Mouse (Mus musculus): Measurements from ENCODE around the gene Miga1. TPM values are rescaled to one million over a fixed set of nuclear protein-coding genes. Genes with fewer than 3 reads are reported as not detected.
"Not testable (repeated sequence)": the region's sequence is repeated elsewhere in the genome, so short reads cannot be mapped to it uniquely, and the experiment has no call there.

Miga1 gene
- polyA plus RNA-seq, 1 experiment, result 15.4 TPM

- DNase-seq, result no peak
- Histone ChIP-seq H3K4me1 (replicated peaks; ENCODE audit: control insufficient read depth, insufficient read depth, low read length) (no peaks in the 10 kb centered on the region), H3K4me3 (ENCODE audit: control insufficient read depth, insufficient read depth, low read length) (no peak overlapping the region), H3K27ac (ENCODE audit: control insufficient read depth, insufficient read depth, low read length) (no peak overlapping the region), H3K27me3 (ENCODE audit: control insufficient read depth, insufficient read depth, low read length) (no peaks in the 10 kb centered on the region), H3K36me3 (ENCODE audit: control insufficient read depth, insufficient read depth, low read length) (peaks cover 21% of the 10 kb centered on the region; the same call in 1 of the 2 replicates)
- TF ChIP-seq POLR2A (IDR thresholded peaks at IDR 0.05; ENCODE audit: control insufficient read depth, extremely low read depth, insufficient read depth, low read length, poor library complexity) (no peak), CTCF (IDR thresholded peaks at IDR 0.05; ENCODE audit: borderline replicate concordance, control insufficient read depth, extremely low read depth, insufficient read depth, low read length, poor library complexity) (no peak)
- 95% methylated on average over 15 of the region's 15 CpGs for WGBS
These were observed 7.5 kb downstream of the Miga1 start for GRCm38 (mm10) chr3:152332545-152333300.

- Histone ChIP-seq H3K4me3 (ENCODE audit: control insufficient read depth, insufficient read depth, low read length) (no peak overlapping the region), H3K27me3 (ENCODE audit: control insufficient read depth, insufficient read depth, low read length) (no peaks in the 10 kb centered on the region), H3K36me3 (ENCODE audit: control insufficient read depth, insufficient read depth, low read length) (peaks cover 16% of the 10 kb centered on the region; the same call in 1 of the 2 replicates), H3K4me1 (replicated peaks; ENCODE audit: control insufficient read depth, insufficient read depth, low read length) (no peaks in the 10 kb centered on the region), H3K27ac (ENCODE audit: control insufficient read depth, insufficient read depth, low read length) (no peak overlapping the region)
- TF ChIP-seq POLR2A (IDR thresholded peaks at IDR 0.05; ENCODE audit: control insufficient read depth, extremely low read depth, insufficient read depth, low read length, poor library complexity), result no peak
- TF ChIP-seq CTCF (IDR thresholded peaks at IDR 0.05; ENCODE audit: borderline replicate concordance, control insufficient read depth, extremely low read depth, insufficient read depth, low read length, poor library complexity), result no peak
- DNase-seq, result no peak
- WGBS, result 95% methylated on average over 6 of the region's 6 CpGs
These were observed 8.1 kb downstream of the Miga1 start for GRCm38 (mm10) chr3:152332104-152332503.

GRCm38 (mm10) chr3:152321765-152322547, 18.3 kb downstream of the Miga1 start:
- TF ChIP-seq CTCF (IDR thresholded peaks at IDR 0.05; ENCODE audit: borderline replicate concordance, control insufficient read depth, extremely low read depth, insufficient read depth, low read length, poor library complexity) (no peak), POLR2A (IDR thresholded peaks at IDR 0.05; ENCODE audit: control insufficient read depth, extremely low read depth, insufficient read depth, low read length, poor library complexity) (no peak)
- Histone ChIP-seq H3K27ac (ENCODE audit: control insufficient read depth, insufficient read depth, low read length) (no peak overlapping the region), H3K4me3 (ENCODE audit: control insufficient read depth, insufficient read depth, low read length) (no peak overlapping the region), H3K27me3 (ENCODE audit: control insufficient read depth, insufficient read depth, low read length) (no peaks in the 10 kb centered on the region), H3K36me3 (ENCODE audit: control insufficient read depth, insufficient read depth, low read length) (peaks cover 5% of the 10 kb centered on the region; the same call in 1 of the 2 replicates), H3K4me1 (replicated peaks; ENCODE audit: control insufficient read depth, insufficient read depth, low read length) (no peaks in the 10 kb centered on the region)
- 96% methylated on average over 8 of the region's 8 CpGs for WGBS
- DNase-seq, result no peak

GRCm38 (mm10) chr3:152320972-152321645, 19.1 kb downstream of the Miga1 start:
- H3K36me3 ChIP-seq (ENCODE audit: control insufficient read depth, insufficient read depth, low read length), result peaks cover 5% of the 10 kb centered on the region; the same call in 1 of the 2 replicates
- H3K27ac ChIP-seq (ENCODE audit: control insufficient read depth, insufficient read depth, low read length), result no peak overlapping the region
- WGBS, result 89% methylated on average over 10 of the region's 10 CpGs
- H3K4me3 ChIP-seq (ENCODE audit: control insufficient read depth, insufficient read depth, low read length), result no peak overlapping the region
- H3K4me1 ChIP-seq (replicated peaks; ENCODE audit: control insufficient read depth, insufficient read depth, low read length), result no peaks in the 10 kb centered on the region
- no peak for TF ChIP-seq CTCF (IDR thresholded peaks at IDR 0.05; ENCODE audit: borderline replicate concordance, control insufficient read depth, extremely low read depth, insufficient read depth, low read length, poor library complexity)
- TF ChIP-seq POLR2A (IDR thresholded peaks at IDR 0.05; ENCODE audit: control insufficient read depth, extremely low read depth, insufficient read depth, low read length, poor library complexity), result no peak
- no peaks in the 10 kb centered on the region for H3K27me3 ChIP-seq (ENCODE audit: control insufficient read depth, insufficient read depth, low read length)
- no peak for DNase-seq

- H3K27me3 ChIP-seq (ENCODE audit: control insufficient read depth, insufficient read depth, low read length); H3K4me3 ChIP-seq (ENCODE audit: control insufficient read depth, insufficient read depth, low read length); H3K4me1 ChIP-seq (replicated peaks; ENCODE audit: control insufficient read depth, insufficient read depth, low read length); H3K36me3 ChIP-seq (ENCODE audit: control insufficient read depth, insufficient read depth, low read length); H3K27ac ChIP-seq (ENCODE audit: control insufficient read depth, insufficient read depth, low read length); DNase-seq: not testable (repeated sequence)
- 89% methylated on average over 9 of the region's 9 CpGs for WGBS
These were observed 23.6 kb downstream of the Miga1 start for GRCm38 (mm10) chr3:152316447-152317173.

- peak; percentile 96 for TF ChIP-seq CTCF (IDR thresholded peaks at IDR 0.05; ENCODE audit: borderline replicate concordance, control insufficient read depth, extremely low read depth, insufficient read depth, low read length, poor library complexity)
- no peak for TF ChIP-seq POLR2A (IDR thresholded peaks at IDR 0.05; ENCODE audit: control insufficient read depth, extremely low read depth, insufficient read depth, low read length, poor library complexity)
- WGBS, result 19% methylated on average over 7 of the region's 7 CpGs
- no peaks in the 10 kb centered on the region for H3K27me3 ChIP-seq (ENCODE audit: control insufficient read depth, insufficient read depth, low read length)
- no peaks in the 10 kb centered on the region for H3K4me1 ChIP-seq (replicated peaks; ENCODE audit: control insufficient read depth, insufficient read depth, low read length)
- no peak overlapping the region for H3K27ac ChIP-seq (ENCODE audit: control insufficient read depth, insufficient read depth, low read length)
- peak; percentile 76 for DNase-seq
- peaks cover under 1% of the 10 kb centered on the region; the same call in 1 of the 2 replicates for H3K36me3 ChIP-seq (ENCODE audit: control insufficient read depth, insufficient read depth, low read length)
- no peak overlapping the region for H3K4me3 ChIP-seq (ENCODE audit: control insufficient read depth, insufficient read depth, low read length)
These were observed 24.6 kb downstream of the Miga1 start for GRCm38 (mm10) chr3:152315613-152316012.

GRCm38 (mm10) chr3:152314666-152315065, 25.5 kb downstream of the Miga1 start:
- 81% methylated on average over 14 of the region's 14 CpGs for WGBS
- not testable (repeated sequence) for DNase-seq; H3K36me3 ChIP-seq (ENCODE audit: control insufficient read depth, insufficient read depth, low read length); H3K4me1 ChIP-seq (replicated peaks; ENCODE audit: control insufficient read depth, insufficient read depth, low read length); H3K27me3 ChIP-seq (ENCODE audit: control insufficient read depth, insufficient read depth, low read length); H3K27ac ChIP-seq (ENCODE audit: control insufficient read depth, insufficient read depth, low read length); H3K4me3 ChIP-seq (ENCODE audit: control insufficient read depth, insufficient read depth, low read length)

Data from thymus, adult 2 months (tissue).